Mouse (Mus musculus): ENCODE results near the gene Epha5. TPM values are rescaled to one million over a fixed set of nuclear protein-coding genes. Genes with fewer than 3 reads are reported as not detected.

Gene Epha5
- polyA plus RNA-seq (2012; rRNA removed; ENCODE audit: low replicate concordance) = not detected in 2 replicates

DNA sequence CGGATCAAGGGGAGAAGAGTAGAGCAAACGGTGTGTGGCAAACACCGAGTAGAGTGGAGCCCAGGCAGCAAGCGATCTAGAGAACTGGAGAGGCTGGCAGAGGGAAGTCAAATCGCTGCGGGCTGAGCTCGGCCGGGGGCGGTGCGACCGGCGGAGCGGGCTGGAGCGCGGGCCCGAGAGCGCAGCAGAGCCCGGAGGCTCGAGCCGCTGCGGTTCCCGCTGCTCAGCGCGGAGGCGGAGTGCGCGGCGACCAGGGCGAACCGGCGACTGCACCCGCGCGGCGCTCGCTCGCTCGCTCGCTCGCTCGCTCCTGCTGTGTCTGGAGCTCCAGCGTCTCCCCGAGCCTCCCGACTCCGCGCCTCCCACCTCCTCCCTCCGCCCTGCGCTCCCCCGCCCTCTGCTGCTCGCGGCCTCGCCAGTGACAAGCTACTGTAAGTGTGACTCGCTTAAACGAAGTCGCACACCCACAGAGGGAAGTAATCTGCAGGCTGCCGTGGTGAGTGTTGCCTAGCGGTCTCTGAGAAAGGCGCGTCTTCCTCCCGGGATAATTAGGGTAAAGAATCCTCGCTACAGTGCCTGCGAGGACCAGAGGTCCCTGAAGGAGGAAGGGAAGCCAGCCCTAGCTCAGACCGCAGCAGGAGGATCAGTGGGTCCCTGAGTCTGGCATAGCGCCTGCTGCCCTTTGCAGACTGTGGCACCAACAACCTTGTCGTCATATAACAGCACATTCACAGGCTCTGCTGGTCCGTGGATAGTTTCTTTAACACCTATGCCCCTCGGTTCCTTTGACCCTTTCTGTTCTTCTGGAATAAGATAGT lies at the start of gene Epha5:
Gene Epha5 (minus strand): TSS at position 321 of the 818 bp plus-strand sequence.

